Mouse (Mus musculus): Measurements from ENCODE around the gene Ccdc58. TPM values are rescaled to one million over a fixed set of nuclear protein-coding genes. Genes with fewer than 3 reads are reported as not detected.
A peak's percentile ranks its signal among the peaks of the same experiment; 100 is the strongest.
"Not testable (repeated sequence)": the region's sequence is repeated elsewhere in the genome, so short reads cannot be mapped to it uniquely, and the experiment has no call there.

The Ccdc58 gene
- 10 to 100 TPM; 19.4 to 19.8 TPM for total RNA-seq (2021)

DNA sequence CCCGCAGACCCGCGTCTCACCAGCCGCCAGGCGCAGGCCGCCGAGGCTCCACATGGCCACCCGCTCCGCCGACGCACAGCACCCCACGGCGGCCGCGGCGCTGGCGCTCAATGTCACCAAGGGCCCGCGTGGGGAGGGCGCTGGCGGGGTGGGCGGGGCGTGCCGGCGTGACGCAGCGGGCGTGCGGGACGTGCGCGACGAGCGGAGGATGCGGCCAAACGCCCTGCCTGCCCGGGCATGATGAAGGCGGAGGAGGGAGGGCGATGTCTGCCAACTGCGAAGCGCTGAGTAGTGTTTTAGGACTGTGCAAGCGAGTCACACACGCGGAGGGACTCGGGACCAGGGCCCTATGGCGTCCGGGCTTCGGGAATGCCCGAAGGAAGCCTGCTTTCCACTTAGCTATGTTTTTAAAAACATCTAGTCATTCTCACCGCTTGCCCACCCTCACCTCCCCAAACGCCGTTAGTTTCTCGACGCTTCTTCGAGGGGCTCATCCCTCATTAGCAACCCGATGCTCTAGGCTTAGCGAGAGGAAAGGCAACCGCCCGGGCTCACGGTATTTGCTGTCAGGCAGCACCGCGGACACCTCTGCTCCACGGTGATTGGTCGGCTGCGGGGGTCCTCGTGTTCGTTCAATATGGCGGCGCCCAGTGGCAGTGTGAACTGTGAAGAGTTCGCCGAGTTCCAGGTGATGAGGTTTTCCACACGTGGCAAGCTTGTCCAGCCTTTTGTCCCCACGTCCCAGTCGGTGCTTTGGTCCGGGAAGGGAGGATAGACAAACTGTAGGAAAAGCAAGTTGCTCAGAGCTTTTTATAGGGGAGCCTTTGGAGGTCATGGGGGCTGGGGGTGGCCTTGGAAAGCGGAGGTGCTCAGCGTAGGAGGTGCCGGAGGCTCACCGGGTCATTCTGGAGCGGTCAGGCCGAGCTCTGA lies at the start of gene Ccdc58, which contains the start of gene Fam162a:
Ccdc58 (plus strand) TSS at position 236 of the 930 bp plus-strand sequence.
Fam162a (minus strand) TSS at position 145 of the 930 bp plus-strand sequence.
- peak; percentile 91 to 95 for DNase-seq (ENCODE audit: low spot score in 2 of 2)
- intact Hi-C loops (cut with DNase I), result loop anchor here (2.0 to 10.0 kb wide), 4 partner anchors 31 to 943 kb away; partner anchors contain the start of genes Iqcb1, Polq and Wdr5b

DNA sequence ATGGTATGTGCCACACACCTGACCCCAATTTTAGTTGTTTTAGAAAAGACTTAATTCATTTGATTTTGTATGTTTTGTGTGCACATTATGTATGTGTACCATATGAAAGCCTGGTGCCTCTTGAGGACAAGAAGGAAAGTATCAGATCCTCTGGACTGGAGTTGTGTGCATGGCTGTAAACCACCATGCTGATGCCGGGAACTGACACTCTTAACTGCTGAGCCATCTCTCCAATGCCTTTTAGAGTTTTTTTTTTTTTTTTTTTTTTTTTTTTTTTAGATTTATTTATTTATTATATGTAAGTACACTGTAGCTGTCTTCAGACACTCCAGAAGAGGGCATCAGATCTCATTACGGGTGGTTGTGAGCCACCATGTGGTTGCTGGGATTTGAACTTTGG lies 43.4 kb upstream of the Ccdc58 start:
- intact Hi-C loops (cut with DNase I); DNase-seq (ENCODE audit: low spot score in 2 of 2): not testable (repeated sequence)

DNA sequence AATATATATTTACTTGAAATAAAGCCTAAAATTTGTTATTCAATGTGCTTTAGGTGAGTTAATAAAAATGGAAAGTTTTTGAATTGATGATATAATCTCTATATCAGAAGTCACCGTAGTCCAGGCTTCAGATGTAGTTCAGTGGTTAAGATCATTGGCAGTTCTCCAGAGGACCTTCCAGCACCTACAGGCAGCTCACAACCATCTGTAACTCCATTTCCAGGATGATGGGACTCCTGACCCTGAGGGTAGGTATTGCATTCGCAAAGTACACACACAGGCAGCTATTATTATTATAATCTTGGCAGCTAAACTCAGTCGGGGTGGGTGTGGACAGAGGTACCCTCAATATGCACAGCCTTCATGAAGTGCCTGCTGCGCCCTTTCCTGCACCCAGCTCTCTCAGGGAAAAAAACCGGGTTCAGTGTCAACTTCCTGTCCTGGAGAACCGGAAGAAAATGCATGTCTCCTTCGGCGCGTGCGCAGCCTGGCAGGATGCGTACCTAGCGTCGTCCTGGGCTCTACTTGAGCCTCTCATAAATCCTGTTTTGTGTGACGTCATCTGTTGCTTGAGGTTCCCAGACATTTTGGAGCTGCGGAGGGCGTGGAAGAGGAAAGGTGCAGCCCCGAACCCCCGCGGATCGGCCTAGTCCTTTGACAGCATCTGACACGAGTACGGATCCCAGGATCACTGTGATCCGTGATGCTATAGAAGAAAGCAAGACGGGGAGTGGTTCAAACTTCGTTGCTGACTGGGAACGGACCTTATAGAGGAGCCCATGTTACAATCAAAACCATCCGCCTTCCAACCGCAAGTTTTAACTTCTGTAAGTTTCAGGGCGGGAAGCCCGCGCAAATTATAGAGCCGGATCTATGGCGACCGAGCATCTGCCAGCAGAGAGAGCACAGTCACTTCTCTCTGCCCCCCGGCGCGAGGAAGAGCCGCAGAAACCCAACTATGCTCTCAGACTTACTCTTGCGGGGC lies 30.6 kb upstream of the Ccdc58 start, which contains the start of gene Wdr5b:
Wdr5b (plus strand) TSS at position 551 of the 985 bp plus-strand sequence.
- DNase-seq (ENCODE audit: low spot score in 2 of 2), result peak; percentile 91 to 93
- intact Hi-C loops (cut with DNase I), result loop anchor here (2.0 kb wide), 1 partner anchor 30 kb away; the partner anchor contains the start of genes Ccdc58 and Fam162a

DNA sequence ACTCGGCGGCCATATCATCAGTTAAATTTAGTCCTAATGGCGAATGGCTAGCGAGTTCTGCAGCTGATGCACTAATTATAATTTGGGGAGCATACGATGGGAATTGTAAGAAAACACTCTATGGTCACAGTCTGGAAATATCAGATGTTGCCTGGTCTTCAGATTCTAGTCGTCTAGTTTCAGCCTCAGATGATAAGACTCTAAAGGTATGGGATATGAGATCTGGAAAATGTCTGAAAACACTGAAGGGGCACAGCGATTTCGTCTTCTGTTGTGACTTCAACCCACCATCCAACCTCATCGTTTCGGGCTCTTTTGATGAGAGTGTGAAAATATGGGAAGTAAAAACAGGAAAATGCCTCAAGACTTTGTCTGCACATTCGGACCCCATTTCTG lies 29.9 kb upstream of the Ccdc58 start:
- intact Hi-C loops (cut with DNase I), result loop anchor here (2.0 kb wide), 1 partner anchor 29 kb away; the partner anchor contains the start of genes Ccdc58 and Fam162a

DNA sequence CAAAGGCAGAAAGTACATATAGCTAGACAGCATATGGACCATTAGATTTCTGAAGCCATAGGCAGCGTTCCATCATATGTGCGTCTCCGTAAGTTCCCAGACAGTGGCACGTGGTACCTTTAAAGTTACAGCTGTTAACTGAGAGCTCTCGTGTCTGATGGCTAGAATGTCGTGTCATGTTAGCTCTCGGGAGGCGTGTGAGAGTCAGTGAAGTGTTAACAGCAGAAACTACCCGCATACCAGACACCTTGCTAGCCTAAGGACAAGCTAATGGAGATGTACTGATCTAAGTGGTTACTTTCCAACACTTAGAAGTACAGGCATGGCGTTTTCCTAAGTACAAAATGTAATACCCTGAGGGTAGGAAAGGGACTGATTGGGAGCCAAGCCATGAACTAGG lies 28.4 kb upstream of the Ccdc58 start:
- DNase-seq (ENCODE audit: low spot score in 2 of 2), result no peak
- intact Hi-C loops (cut with DNase I), result no loop called here

More for the DNA sequence above, 29.9 kb upstream of the Ccdc58 start:
- no peak for DNase-seq (ENCODE audit: low spot score in 2 of 2)

DNA sequence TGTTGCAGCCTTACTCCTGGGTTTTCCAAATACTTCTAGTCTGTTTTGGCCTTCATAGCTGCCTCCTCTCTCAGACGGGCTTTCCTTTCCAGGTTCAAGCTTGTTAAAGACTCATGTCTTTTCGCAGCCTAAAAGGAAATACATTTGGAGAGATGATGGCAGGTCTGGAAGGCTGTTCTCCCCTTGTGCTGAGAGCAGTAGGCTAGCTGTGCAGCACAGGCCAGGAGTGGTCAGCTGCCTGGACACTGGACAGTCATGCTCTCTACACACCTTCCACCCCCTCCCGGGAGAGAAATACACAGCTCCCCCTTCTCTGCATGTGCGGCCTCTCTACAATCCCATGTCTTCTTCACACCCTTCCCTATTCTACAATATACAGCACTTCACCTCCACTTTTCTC lies 27.5 kb upstream of the Ccdc58 start:
- intact Hi-C loops (cut with DNase I), result no loop called here
- no peak for DNase-seq (ENCODE audit: low spot score in 2 of 2)

DNA sequence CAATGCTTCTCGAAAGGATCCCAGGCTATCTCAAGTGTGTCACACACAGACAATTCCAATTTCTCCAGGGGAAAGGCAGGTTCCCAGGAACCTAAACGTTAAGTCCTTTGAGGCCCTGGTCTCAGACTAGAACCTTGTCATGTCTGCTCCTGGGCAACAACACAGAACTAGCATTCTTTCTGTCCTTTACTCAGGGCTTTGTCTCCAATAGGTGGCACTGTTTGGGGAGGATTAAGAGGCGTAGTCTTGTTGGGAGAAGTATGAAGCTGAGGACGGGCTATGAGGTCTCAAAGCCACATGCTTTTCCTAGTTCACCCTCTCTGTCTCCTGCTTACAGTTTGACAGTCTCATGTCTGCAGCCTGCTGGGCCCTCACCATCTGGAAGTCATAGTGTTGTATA lies 23.9 kb upstream of the Ccdc58 start:
- no peak for DNase-seq (ENCODE audit: low spot score in 2 of 2)
- intact Hi-C loops (cut with DNase I), result no loop called here

DNA sequence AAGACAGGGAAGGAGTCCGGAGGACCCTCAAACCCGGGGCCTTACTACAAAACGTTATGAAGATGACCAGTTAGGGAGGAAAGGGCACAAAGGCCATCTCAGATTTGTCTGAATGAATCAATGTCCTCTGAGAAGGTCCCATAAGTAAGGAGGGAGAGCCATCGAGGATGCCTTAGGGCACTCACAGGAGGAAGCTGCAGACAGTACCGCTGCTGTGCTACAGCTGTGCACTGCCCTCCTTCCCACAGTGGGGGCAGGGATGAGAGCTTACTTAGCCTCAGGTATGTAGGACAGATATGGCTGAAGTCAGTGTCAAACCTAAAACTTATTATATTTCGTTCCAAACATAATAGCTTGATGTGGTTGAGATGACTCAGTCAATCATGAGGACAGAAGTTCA lies 20.0 kb upstream of the Ccdc58 start:
- no peak for DNase-seq (ENCODE audit: low spot score in 2 of 2)
- intact Hi-C loops (cut with DNase I), result no loop called here

DNA sequence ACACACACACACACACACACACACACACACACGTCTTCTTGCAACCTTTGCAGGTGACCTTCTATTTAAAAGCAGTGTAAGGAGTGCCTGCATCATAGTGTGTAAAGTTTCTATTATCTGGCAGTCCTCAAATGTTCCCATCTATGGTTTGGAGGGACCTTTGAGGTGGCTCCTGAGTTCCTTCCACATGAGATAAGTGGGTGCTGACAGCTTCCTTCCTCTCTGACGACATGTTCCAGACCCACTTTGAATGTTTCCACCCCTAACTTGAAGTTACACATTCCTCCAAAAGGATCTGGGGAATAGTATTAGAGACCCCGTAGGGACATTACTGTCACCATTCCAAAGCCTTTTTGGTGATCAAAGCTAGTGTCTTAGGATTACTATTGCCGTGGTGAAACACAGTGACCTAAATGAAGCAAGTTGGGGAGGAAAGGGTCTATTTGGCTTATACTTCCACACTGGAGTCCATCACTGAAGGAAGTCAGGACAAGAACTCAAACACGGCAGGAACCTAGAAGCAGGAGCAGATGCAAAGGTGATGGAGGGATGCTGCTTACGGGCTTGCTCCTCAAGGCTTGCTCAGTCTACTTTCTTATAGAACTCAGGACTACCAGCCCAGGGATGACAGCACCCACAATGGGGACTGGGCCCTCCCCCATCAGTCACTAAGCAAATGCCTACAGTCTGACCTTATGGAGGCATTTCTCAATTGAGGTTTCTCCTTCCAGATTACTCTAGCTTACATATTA lies 17.8 kb upstream of the Ccdc58 start:
- intact Hi-C loops (cut with DNase I), result no loop called here
- DNase-seq (ENCODE audit: low spot score in 2 of 2), result no peak

DNA sequence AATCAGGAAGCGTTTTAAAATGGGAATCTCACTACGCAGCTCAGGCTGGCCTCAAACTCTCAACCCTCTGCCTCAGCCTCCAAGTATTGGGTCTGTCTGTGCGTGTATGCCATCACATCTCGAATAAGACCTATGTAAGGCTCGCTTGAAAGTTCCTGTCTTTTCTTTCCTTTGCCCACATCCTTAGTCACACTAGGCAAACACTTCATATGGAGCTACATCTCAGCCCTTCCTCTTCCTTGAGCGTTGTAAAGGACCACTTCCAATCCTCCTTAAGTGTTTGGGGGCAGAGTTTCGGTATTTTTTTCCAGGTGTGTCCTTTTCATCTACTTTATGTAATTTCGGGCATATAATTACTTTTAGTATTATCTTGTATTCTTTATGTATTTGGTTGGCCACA lies 16.6 kb upstream of the Ccdc58 start:
- intact Hi-C loops (cut with DNase I), result no loop called here
- DNase-seq (ENCODE audit: low spot score in 2 of 2), result no peak

DNA sequence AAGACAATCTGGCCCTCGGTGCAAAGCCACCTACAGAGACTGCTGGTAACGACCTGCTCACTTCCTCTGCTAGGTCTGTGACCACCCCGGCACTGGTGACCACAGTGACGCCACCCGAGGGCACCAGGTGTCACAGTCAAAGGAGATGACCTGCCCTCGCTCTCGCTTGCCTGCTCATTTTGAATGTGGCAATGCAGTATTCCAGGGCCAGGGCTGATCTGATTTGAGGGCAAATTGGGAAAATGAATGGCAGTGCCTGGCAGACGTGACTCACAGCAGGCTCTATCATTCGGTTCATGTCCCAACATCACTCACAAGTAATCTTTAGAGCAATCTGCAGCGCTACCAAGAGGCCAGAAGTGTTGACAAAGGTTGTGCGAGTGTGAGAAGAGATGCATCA lies 15.1 kb upstream of the Ccdc58 start:
- intact Hi-C loops (cut with DNase I), result no loop called here
- DNase-seq (ENCODE audit: low spot score in 2 of 2), result no peak

DNA sequence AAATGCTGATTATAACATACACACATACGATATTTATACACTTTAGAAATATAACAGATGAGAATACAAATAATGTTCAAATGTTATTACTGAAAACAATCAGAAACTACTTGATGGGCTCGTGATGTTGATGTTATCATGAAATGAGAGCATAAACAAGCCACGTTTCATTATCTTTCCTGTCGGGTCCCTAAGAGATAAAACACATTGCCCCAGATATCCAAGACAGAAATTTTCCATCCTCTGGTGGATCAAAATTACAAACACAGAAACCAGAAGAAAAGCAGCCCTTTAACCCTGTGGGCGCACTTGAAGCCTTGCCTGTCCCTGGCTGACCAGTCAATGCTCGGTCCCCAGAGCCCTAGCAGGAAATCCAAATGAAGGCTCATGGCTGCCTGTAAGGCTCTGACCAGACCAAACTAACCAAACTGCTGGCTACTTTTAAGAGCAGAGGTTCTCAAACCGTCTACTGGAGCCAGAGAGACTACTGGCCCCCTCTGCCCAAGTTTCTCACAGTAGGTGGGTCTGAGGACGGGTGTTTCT lies 13.5 kb upstream of the Ccdc58 start:
- intact Hi-C loops (cut with DNase I), result no loop called here

DNA sequence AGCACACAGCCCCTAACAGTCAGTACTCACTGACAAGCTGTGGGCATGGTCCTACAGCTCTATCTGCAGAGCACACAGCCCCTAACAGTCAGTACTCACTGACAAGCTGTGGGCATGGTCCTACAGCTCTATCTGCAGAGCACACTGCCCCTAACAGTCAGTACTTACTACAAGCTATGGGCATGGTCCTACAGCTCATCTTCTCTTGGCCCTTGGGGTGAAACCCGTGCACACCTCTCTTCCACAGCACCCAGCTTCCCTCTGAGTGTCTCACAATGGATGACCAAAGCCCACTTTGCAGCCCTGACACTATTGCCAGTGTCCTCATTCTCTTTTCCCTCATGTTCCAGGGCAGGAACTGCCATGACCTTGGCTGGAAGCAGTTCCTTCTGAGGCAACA lies 9.0 kb upstream of the Ccdc58 start:
- intact Hi-C loops (cut with DNase I), result not testable (repeated sequence)

More for the DNA sequence above, 13.5 kb upstream of the Ccdc58 start:
- DNase-seq (ENCODE audit: low spot score in 2 of 2), result no peak

DNA sequence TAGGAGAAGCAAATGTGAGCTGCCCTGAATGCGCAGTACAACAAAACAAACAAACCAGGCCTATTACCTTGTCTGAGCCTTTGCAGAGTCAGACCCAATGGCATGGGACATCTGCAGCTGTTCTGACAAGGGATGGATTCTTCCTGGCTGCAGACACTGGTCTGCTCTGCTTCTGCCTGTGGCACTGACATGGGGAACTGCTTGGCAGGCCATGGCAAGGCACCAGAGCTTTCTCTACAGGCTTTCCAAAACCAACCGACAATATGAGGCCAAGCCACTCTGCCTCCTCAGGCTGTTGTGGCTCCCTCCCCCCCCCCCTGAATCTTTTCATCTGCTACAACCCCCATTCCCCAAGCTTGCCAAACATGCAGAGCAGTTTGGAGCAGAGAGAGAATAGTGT lies 8.2 kb upstream of the Ccdc58 start:
- intact Hi-C loops (cut with DNase I), result no loop called here

More for the DNA sequence above, 9.0 kb upstream of the Ccdc58 start:
- not testable (repeated sequence) for DNase-seq (ENCODE audit: low spot score in 2 of 2)

DNA sequence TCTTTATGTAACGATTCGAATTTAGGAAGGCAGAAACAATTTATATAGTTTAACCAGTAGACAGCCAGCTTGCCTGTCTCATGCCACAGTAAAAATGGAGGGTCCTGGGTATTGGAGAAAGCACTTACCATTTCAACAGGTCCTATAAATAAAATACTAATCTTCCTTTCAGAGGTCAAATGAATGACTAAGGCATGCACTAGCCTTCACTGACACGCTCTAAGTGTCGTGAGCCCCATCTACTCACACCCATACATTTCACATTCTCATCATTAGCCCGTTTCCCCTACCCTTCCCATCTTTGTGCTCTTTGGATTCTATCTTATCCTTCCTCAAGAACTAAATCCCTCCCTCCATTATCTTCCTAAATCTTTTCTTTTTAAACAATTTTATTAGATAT lies 6.6 kb upstream of the Ccdc58 start:
- no peak for DNase-seq (ENCODE audit: low spot score in 2 of 2)
- intact Hi-C loops (cut with DNase I), result no loop called here

More for the DNA sequence above, 8.2 kb upstream of the Ccdc58 start:
- no peak for DNase-seq (ENCODE audit: low spot score in 2 of 2)

DNA sequence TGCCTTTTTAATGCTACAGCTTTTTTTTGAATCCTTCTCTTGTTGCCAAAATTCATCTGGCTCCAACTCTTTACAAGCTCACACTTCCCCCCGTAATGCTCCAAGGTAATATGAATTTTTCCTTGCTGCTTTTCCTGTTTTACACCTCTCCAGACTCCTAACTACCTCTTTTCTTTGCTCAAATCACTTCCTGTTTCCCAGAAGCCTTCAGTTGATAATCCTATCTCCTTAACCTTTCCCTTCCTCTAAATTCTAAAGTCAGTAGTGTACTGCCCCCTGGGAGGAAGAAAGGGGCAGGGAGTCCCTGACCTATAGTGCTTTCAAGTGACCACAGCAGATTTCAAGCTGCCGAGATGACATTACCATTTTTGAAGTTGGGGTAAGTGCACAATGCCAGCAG lies 3.8 kb upstream of the Ccdc58 start:
- no peak for DNase-seq (ENCODE audit: low spot score in 2 of 2)
- intact Hi-C loops (cut with DNase I), result no loop called here

DNA sequence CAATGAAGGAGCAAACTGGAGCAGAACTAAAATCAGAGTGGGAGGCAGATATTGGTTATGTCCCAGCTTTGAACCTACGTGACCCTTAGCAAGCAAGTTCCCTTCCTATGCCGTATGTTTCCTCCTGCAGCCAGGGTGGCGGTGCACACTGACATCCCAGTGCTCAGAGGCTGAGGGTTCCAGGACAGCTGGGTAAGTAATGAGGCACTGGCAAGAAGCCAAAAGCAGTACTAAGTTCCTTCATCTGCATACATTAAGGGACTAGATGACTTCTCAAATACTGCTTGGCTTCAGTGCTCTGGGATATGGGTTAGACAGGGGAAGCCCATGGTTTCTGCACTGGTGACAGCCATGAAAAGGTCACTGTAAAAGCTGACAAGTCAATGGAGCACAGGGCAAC lies 3.1 kb upstream of the Ccdc58 start:
- DNase-seq (ENCODE audit: low spot score in 2 of 2), result no peak
- intact Hi-C loops (cut with DNase I), result no loop called here

DNA sequence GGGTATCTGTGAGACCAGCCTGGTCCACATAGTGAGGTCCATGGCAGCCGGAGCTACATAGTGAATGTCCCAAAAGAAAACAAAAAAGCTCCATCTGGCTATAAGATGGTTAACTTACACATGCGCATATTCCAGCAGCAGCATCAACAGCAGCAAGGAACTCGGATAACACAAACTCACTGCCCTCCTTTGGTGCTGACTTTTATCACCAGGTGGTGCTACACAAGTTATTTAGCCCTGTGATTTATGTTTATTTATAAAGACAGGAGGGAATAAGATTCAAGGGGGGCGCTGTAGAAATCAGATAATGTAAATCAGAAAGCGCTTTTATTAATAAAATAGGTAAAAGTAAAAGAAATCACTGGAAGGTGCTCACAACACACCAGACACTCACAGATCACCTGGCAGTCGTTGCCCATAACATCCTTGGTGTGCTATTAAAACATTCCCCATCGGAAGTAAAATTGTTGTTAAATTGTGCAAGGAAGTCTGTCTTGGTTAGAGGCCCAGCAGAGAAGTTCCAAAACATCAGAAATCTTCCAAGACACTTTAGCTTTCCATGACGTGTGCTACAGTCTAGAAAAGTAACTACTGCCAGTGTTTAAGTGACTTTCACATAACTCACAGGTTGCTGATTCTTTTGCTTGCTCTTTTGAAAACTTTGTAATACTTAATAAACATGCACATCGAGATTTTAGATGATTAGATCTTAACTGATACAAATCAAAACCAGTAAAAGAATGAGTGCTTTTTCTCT lies 1.5 kb upstream of the Ccdc58 start:
- DNase-seq (ENCODE audit: low spot score in 2 of 2), result no peak
- intact Hi-C loops (cut with DNase I), result loop anchor here (2.0 to 10.0 kb wide), 4 partner anchors 29 to 945 kb away; partner anchors contain the start of genes Iqcb1, Polq and Wdr5b
